Mouse (Mus musculus) embryo, embryonic 11 days (tissue): Measurements from ENCODE around the gene Tmod3.
A peak's percentile ranks its signal among the peaks of the same experiment; 100 is the strongest.
"Not testable (repeated sequence)": the region's sequence is repeated elsewhere in the genome, so short reads cannot be mapped to it uniquely, and the experiment has no call there.

Source experiments
- DNase-seq: peaks from one replicate; pipeline ENCODE4 v3.0.0-alpha.2; 2015

The Tmod3 gene

DNA sequence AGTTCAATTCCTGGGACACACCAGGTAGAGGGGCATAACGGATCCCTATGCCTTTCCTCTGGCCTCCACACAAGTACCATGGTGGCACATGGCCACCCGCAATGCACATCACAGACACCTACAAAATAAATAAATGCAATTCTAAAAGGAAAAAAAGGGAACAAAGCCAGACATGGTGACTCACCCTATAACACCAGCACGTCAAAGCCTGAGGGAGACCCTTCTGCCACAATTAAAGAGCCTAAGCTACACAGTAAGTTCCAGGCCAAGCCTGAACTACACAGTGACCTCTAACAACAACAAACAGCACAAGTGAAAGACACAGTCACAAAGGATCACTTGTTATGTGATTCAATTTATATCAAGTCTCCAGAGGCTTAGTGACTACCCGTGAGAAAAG is 5.7 kb downstream of the Tmod3 start:
- no peak for DNase-seq

DNA sequence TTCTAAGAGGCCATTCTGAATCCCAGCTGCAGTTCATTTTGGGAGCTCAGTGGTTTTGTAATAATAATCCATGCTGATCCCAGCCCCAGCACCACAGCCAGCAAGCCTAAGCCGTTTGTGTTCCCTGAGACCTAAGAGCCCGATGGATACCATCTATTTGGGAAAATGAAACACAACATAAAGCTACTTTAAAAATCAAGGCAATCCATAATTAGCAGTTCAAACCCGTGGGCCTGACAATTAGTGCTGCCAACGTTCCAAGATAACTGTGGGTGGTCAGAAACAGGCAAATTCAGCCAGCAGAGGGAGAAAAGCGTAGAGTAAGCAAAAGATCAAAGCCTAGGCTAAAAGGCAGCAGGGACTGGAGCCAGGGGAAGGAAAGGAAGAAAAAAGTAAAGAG is 8.1 kb downstream of the Tmod3 start:
- no peak for DNase-seq

DNA sequence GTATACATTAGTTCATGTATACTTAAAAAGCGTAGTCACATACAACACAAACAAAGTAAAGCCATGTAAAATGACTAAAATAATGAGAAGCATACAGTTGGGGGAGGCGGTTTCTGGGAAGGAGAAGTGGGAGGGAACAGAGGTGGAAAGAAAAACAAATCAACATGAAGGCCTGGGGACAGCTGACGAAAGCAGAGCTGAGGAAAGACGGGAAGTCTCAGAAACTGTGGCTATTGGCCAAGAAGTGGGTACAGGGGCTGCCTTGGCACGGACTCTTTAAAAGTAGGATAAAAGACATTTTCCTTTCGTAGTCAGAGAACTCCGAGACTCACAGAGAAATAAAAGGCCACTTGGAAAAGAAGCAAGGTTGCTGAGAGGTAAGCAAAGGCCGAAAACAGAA is 10.4 kb downstream of the Tmod3 start:
- DNase-seq, result no peak

DNA sequence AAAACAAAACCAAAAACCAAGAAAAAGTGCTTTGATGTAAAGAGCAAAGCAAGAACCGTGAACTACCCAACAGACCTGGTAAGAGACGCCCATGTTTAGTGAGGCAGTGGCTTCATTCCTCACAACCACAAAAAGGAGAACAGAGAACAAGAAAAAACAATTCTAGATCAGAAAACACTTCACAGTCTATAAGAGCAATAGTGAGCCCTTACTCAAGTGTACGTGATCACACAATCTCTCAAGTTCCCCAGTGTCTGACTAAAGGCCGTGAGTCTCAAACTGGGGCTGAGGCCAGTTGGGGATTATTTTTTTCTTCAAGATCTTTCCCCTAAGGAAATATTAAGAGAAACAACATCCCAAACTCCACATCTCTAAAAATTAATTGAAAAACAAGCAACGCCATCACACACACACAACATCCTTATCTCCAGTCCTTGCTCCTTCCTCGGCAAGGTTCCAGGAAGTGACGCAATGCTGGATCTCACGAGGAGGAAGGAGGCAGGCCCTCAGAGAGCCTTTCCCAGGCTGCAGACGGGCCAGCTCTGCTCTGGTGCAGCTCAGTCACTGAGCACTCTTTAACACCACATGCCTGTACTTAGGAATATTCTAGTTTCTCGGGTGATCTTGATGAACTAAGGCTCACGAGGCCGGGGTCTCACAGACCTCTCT is 12.4 kb downstream of the Tmod3 start:
- no peak for DNase-seq

DNA sequence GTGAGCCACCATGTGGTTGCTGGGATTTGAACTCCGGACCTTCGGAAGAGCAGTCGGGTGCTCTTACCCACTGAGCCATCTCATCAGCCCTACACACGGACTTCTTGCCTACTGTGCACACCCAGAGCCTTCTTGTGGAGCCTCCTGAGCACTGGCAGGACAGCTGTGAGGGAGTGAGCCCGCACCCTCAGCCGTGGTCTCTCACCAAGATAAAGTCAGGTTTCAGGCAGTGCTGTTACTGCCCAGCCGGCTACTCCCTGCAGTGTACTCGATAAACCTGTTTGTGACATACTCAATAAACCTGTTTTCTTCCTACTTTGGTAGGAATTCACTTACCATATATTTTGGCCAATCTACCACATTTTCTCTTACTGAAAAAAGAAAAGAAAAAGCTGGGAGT is 13.9 kb downstream of the Tmod3 start:
- no peak for DNase-seq

DNA sequence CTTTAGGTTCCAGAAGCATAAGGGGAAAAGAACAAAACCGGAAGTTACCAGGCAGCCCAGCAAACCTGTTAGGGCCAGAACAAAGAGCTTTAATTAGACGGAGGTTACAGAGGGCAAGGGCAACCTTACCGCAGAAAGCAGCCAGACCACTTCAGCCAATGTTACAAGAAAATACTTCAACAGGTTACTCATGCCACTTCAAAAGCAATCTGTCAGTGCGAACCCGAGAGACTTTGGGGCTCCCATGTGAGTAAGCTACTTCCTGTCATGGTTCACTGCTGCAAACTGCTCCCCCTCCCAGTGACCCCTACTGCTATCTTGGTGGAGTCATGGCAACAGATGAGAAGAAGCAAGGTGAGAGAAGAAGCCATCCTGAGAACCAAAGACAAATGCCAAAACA is 18.0 kb downstream of the Tmod3 start:
- DNase-seq, result peak; percentile 25

DNA sequence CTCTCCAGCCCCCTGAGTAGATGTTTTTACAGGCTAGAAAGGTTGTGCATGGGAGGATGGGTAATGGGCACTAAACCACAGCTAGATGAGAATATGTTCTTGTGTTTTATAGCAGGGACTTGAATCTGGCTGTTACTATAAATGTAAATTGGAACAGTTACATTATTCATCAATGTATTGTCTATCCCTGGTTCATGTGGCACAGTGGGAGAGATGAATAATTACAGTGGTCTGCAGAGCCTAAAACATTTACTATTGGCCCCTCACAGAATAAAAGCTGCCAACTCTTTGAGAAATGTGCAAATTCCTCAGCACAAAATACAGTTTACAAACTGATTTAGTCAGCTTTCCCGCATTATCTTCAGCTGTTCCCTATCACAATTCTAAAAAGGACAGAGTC is 23.0 kb downstream of the Tmod3 start:
- no peak for DNase-seq

DNA sequence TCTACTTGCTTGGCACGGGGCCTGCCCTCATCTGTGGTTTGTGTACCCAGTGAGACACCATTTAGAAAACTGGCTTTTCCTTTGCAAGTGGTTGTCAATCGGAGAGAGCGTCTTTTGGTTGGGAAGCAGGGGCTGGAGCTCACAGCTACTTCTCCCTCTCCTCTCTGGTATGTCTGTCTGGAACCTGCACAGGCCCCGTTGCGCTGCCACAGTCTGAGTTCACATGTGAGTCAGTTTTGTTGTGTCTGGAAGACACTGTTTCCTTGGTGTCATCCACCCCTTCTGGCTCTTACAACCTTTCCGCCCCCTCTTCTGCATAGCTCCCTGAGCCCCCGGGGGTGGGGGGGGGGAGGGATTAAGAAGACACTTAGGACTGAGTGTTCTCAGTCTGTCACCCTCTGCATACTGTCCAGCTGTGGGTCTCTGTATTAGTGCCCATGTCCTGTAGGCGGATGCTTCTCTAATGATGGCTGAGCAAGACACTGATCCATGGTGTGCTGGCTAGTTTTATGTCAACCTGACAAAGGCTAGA is 25.0 kb downstream of the Tmod3 start:
- no peak for DNase-seq

DNA sequence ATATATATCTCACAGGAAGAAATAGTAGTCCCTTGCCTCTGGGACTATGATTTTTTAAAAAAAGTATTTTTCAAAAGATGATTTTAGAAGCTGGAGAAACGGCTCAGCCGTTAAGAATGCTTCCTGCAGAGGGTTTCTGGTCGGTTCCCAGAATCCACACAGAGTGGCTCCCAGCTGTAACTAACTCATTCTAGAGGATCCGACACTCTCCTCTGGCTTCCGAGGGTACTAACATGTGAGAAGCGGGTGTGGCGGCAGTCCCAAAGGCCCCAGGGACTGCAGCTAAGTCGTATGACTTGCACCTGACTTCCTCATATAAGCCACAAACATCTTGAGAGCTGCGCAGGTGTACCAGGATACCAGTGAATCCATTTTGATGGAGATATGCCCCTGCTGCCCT is 26.5 kb downstream of the Tmod3 start:
- not testable (repeated sequence) for DNase-seq

DNA sequence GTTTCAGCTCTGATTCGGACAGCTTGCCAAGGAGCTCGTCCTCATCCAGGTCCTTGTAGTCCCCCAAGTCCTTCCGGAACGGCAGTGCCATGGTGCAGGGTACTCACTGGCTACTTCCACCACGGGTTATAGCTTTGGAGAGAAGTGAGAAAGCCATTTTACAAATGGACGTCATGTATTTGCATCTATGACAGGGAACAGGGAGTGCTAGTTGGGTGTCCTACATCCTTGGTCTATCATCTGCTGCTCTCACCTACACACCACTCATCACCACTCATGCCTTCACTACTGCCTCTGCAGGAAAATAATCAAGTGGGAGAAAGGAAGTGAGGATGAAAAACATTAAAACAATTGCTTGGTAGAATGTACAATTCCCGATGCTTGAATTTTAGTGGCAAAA is 27.0 kb downstream of the Tmod3 start:
- no peak for DNase-seq

DNA sequence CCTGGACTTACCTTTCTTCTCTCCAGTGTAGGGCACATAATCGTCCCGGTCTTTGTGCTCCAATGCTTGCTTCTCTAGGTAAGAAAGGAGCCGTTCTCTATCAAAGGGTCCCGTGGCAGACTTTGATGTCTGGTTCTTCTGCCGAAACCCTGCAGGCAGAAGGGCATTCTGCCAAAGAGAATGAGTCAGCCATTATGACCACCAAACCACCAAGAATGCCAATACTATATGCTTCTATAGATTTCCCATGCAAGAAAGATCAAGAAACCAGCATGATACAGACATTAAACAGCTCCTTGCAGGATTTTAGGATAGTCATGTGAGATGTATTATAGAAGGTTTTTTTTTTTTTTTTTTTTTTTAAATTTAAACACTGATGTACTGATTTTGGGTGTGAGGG is 30.1 kb downstream of the Tmod3 start:
- DNase-seq, result no peak

DNA sequence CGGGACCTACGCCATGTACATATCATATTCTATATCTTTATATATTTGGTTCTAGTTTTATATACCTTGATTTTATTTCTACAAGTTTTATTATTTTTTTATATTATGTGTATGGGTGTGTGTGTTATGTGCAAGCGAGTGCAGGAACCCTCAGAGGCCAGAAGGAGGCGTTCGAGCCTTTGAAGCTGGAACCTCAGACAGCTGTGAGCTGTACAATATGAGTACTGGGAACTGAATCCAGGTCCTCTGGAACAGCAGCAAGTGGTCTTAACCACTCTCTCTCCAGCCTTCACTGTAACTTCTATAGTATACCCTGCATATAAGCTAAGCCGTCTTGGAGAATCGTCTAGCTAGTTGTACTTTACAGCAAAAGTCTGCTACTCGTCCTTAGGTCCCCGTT is 31.4 kb downstream of the Tmod3 start:
- no peak for DNase-seq

DNA sequence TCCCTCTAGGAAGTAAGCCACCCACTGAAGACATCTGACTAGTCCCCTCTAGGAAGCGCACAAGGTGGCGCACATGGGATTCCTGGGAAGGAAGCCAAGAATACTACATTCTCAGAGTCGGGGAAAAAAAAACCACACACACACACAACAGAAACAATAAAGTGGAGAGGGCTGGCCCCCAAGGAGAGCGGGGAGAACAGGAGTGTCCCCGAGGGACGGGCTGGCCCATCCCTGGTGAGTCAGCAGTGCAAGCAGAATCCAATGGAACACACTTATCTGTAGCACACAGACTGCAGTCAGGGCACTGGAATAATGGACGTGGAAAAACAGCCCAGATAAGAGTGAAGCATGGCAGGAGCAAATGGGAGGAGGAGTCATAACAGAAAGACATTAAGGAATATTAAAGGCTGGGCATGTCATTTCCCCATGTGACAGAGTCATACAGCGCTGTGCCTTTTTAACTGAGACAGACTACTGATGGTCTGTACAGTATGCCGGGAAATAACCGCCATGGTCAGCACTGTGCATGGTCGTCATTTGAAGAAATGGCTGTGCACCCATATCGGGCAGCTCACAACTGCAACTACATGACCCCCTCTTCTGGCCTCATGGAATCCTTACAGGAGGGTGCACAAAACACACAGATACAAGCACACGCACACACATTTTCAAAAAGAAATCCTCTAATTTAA is 31.9 kb downstream of the Tmod3 start:
- DNase-seq, result no peak

DNA sequence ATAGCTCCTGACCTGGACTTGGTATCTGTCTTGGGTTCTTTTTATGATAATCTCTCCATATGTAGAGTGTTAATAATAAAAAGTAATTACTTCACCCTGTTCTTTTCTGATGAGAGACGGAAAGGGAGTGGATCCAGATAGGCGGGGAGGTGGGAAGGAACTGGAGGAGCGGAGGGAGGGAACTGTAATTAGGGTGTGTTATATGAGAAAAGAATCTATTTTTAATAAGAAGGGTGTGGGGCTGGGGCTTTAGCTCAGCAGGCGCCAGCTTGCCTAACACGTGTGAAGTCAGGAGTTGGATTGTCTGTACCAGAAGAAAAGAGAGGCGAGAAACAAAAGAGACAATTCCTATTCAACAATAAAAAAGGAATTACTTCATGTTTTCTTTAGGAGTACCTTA is 35.8 kb downstream of the Tmod3 start:
- DNase-seq, result no peak

DNA sequence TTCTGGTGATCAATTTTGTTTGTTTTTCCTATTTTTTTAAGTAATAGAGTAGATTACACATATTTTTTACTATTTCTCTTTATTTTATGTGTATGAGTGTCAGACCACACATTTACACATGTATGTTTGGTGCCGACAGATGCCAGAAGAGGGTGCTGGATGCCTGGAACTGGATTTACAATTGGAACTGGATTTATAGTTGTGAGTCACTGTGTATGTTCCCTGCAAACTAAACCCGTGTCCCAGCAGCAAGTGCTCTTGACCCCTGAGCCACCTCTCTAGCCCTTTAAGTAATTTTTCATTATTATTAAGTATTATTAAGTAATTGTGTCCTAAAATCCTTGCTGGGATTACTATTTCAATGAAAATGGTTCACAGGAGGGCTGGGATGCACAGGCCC is 37.2 kb downstream of the Tmod3 start:
- DNase-seq, result no peak

DNA sequence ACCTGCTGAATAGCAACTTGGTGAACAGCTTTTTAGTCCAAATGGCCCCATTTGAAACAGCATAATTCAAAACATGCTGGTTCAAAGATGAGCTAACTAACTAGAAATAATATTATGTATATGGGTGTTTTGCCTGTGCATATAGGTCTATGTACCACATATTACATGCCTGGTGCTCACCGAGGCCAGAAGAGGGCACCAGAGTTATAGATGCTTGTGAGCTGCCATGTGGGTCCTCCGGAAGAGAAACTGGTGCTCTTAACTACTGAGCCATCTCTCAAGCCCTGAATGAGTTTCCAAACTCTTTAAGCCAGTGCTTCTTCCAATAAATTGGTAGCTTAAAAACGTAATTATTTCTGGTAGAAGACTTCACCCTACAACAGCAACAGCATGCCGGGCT is 37.7 kb downstream of the Tmod3 start:
- peak; percentile 70 for DNase-seq

DNA sequence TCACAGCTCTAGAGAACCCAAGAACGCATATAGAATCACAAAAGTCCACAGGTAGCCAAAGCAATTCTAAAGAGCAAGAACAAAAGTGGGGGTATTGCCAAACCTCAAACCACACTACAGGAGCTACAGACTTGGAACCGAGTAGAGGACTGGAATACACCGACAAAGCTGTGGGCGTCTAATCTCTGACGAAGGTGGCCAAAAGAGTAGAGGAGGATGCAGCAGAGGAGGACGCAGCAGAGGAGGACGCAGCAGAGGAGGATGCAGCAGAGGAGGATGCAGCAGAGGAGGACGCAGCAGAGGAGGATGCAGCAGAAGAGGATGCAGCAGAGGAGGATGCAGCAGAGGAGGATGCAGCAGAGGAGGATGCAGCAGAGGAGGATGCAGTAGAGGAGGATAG is 38.5 kb downstream of the Tmod3 start:
- no peak for DNase-seq

DNA sequence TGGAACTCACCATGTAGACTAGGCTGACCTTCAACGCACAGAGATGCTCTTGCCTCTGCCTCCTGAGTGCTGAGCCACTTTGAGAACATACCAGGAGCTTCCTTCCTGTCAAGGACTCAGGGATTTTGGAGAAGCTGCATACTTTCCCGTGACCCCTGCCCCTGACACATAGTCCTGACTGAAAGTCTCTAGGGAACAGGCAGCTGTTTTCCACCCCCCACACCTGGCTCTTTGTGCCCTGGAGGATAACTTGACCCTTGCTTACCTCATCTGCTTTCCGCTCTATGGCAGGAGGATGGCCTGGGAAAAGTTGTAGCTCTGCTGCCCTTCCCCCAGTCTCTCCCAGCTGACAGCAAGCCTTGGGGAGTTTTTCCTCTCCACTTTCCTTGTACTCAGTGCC is 41.7 kb downstream of the Tmod3 start:
- peak; percentile 18 for DNase-seq

DNA sequence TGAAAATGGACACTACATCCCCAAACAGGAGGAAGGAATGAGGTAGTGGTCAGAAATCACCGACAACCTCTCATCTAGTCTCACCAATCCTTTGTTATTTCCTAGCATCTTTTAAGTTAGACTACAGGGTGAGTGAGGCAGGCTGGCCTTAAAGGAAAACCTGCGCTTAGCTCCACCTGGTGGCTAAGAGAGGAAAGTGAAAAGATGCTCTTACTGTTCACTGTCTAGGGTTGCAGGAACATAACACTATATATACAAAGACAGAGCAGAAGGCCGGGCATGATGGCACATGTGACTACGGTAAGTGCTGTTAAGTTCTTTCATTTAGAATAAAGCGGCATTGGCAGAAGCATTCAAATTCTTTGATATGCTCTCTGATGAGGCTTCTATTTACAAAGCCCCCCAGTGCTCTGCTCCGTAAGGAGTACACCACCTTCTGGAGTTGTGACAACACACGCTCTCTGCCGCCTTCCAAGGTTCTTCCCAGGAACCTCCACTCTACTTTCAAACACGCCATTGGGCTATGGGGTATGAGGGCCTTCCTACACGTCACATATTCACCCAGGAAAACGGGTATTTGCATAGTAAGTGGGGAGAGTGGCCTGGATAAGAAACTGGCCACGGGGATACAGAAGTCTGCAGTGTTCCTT is 43.9 kb downstream of the Tmod3 start:
- DNase-seq, result peak; percentile 74

DNA sequence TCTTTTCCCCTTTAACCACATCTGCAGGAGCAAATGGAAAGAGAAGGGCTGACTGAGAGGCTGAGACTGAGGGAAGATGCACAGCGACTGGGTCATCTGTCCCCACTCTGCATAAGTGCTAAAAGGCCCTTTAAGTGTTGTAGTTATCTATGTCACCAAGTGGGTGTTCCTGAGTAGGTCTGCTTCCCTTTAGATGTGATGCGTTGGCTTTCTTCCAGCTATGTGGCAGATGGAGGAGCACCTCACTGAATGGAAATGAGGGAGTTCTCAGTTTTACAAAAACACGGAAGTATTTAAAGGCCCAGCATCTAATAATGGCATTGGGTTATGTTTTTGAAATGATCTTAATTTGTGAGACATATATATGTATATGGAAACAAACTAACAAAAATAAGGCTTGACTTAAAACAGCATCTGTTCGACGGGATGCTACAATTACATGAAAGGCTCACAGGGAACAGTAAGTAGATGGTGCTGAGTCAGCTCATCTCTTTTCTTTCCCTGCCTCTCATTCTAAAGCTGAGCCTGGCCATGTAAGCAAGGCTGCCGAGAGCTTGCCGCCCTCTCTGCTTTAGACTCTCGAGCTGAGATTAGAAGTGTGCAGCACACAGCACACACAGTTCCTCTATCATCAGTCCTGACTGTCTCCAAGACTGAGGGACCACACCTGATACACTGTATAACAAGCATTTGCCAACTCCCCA is 48.1 kb downstream of the Tmod3 start:
- no peak for DNase-seq

DNA sequence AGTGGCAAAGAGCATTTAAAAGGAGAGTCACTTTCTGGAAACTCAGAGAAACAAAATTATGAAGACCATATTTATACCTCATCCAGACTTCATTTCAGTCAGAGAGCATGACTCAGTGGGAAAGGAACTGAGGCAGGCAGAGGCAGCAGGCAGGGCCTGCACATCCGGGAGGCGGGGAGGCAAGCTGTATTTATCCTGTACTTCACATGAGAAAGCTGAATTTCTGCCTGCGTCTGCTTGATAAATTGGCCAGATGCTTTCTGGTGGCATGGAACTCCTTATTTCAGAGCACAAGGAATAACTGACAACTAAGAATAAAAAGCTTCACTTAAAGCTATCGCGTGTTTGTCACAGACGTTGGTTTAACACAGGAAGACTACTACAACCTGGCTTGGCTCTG is 55.1 kb downstream of the Tmod3 start:
- no peak for DNase-seq

DNA sequence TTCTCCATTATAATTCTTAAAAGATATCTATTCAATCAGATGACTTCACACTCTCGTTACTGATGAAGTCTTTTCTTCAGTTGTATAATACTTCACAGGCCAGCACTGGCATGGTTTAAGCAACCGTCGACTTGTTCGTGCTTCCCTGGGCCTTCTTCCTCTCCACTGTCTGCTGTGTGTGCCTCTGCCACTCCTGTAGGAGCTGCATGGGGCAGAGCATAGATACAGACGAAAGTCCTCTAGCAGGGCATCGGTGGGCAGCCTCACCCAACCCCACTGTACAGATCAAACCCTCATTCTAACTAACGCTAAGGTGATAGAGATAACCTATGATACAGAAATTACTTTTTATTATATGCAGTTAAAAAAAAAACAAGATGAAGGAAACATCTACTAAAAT is 60.9 kb downstream of the Tmod3 start:
- no peak for DNase-seq

DNA sequence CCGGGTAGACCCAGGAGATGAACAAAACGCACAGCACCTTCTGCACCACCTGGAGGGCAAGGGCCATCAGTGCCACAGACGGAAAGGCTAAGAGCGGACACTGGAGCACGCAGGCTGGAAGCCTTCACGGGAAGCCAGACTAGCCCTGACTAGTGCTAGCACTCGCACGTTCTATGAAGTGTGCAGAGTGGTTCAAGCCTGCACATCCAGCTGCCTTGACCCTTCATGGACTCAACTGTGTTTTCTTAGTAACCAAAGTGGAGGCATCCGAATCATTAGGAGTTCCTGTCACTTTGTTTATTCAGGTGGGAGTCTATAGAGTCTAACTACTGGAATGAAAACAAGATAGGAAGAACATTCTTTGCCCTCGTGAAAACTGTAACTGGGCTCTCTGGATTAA is 63.5 kb downstream of the Tmod3 start:
- peak; percentile 57 for DNase-seq
